Mouse (Mus musculus) heart, embryonic 11.5 days (tissue): ENCODE results near the gene Kcnq1. TPM values are rescaled to one million over a fixed set of nuclear protein-coding genes. Genes with fewer than 3 reads are reported as not detected.

Source experiments
- ATAC-seq: fragments of 200-750 bp; cut with Nextera tagmentation; replicated peaks from 2 replicates; pipeline ENCODE4 v1.8.0; 2017; ENCODE audit warnings: moderate library complexity; ENCODE audit not compliant: insufficient number of reproducible peaks, low FRiP score, low TSS enrichment
- H3K27ac ChIP-seq: fragments of 300-500 bp; sonication (generic); 2 replicates; pipeline ENCODE4 v1.5.1; 2014; ENCODE audit warnings: mild to moderate bottlenecking, low read depth, low read length
- H3K27me3 ChIP-seq: fragments of 300-500 bp; sonication (generic); 2 replicates; pipeline ENCODE4 v1.6.1; 2014; ENCODE audit warnings: mild to moderate bottlenecking, low read length, mixed read lengths; ENCODE audit not compliant: control insufficient read depth, insufficient read depth
- H3K36me3 ChIP-seq: fragments of 300-500 bp; sonication (generic); 2 replicates; pipeline ENCODE4 v1.6.1; 2014; ENCODE audit warnings: mild to moderate bottlenecking, low read length, moderate library complexity, mixed read lengths; ENCODE audit not compliant: control insufficient read depth, insufficient read depth
- H3K4me1 ChIP-seq: fragments of 300-500 bp; sonication (generic); 2 replicates; pipeline ENCODE4 v1.6.1; 2014; ENCODE audit warnings: low read length; ENCODE audit not compliant: control insufficient read depth, insufficient read depth
- H3K4me2 ChIP-seq: fragments of 300-500 bp; sonication (generic); 2 replicates; pipeline ENCODE4 v1.6.1; 2014; ENCODE audit warnings: mild to moderate bottlenecking, moderate library complexity
- H3K4me3 ChIP-seq: fragments of 300-500 bp; sonication (generic); 2 replicates; pipeline ENCODE4 v1.5.1; 2014; ENCODE audit warnings: low read depth, low read length
- H3K9ac ChIP-seq: fragments of 300-500 bp; sonication (generic); 2 replicates; pipeline ENCODE4 v1.6.1; 2014; ENCODE audit warnings: mild to moderate bottlenecking, low read depth, low read length, moderate library complexity
- H3K9me3 ChIP-seq: fragments of 300-500 bp; sonication (generic); replicated peaks from 2 replicates; pipeline ENCODE4 v1.6.1; 2016; ENCODE audit warnings: low read length; ENCODE audit not compliant: control insufficient read depth
- WGBS: fragments of 180-500 bp; shearing (Covaris S2); extraction: QIAGEN DNeasy Blood & Tissue Kit; methylation state at CpG from one replicate; pipeline ENCODE4 v1.1.7; 2014; ENCODE audit not compliant: insufficient replicate concordance; 5-methylcytosine and 5-hydroxymethylcytosine counted together
- polyA plus RNA-seq: library from polyadenylated mRNA; unstranded; fragments of >200 nt; fragmentation: Nextera tagmentation; extraction: Ambion mirVana; gene quantifications from 2 replicates; pipeline ENCODE4 v1.2.1, GENCODE M21; 2014

Kcnq1 gene
- polyA plus RNA-seq, 1 experiment from 2014 or later = 9.2 TPM

DNA sequence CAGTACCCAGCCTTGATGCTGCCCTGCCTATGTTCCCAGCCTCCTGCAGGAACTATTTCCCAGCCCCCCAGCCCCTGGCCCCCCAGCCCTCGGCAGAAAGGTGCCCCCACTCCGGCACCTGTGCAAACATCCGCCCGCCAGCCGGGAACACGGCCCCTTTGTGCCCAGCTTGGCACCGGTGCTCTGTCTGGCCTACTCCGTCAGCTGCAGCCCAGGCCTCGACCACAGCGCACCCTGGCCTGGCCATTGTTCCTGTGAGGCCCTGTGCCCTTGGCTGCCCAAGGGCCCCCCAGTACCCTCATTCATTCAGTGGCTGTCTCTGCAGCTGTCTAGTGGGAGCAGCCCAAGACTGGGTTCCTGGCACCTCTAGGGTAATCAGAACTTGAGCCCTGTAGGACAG, 80.2 kb downstream of the Kcnq1 start:
- no peaks in the 10 kb centered on the region for H3K9me3 ChIP-seq
- H3K27ac ChIP-seq = no peak overlapping the region

DNA sequence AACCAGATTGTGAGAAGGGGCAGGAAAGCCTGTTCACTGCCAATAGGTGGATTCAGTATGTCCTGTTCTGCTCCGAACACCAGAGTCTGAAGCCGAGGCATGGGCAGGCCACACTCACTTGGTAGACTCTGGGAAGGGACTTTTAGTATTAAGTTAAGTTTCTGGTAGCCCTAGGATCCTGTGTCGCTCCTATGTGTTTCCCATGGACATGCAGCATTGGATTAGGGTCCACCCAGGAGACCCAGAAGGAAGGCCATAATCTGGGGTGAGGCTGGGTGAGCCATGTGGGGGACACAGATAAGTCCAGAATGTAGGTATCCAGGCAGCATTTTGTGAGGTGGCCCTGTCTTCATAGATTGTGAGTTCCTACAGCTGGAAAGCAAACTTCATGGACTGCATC, 81.0 kb downstream of the Kcnq1 start:
- Histone ChIP-seq H3K27me3 (no peaks in the 10 kb centered on the region), H3K4me2 (no peak overlapping the region), H3K9me3 (no peaks in the 10 kb centered on the region), H3K27ac (no peak overlapping the region), H3K4me1 (no peaks in the 10 kb centered on the region), H3K9ac (no peak overlapping the region), H3K4me3 (no peak overlapping the region), H3K36me3 (no peaks in the 10 kb centered on the region)
- 81% methylated on average over 3 of the region's 3 CpGs for WGBS
- no peak for ATAC-seq

More for the DNA sequence above, 80.2 kb downstream of the Kcnq1 start:
- ATAC-seq = no peak
- H3K27me3 ChIP-seq = no peaks in the 10 kb centered on the region
- no peak overlapping the region for H3K4me2 ChIP-seq
- H3K4me3 ChIP-seq = no peak overlapping the region
- no peaks in the 10 kb centered on the region for H3K36me3 ChIP-seq
- no peak overlapping the region for H3K9ac ChIP-seq
- H3K4me1 ChIP-seq = no peaks in the 10 kb centered on the region
- 80% methylated on average over 10 of the region's 10 CpGs for WGBS

DNA sequence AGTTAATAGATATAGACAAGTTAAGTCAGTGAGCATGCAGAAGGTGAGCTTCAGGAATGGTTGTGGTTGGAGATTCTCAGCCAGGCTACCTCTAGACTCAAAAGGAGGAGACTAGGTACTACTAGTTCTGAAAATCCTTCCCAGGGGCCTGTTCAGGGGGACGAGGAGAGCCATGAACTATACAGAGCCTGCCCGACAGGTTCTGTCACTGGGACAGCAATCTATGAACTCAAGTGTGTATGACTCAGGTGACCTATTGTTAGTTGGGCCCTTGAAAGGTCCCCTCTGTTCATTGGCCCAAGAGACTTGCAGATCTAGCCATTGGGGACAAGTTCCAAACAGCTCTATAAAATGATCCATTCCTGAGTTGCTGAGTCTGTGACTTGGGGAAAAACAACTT, 82.4 kb downstream of the Kcnq1 start:
- H3K4me3 ChIP-seq = no peak overlapping the region
- no peak overlapping the region for H3K4me2 ChIP-seq
- 74% methylated on average over 2 of the region's 2 CpGs for WGBS
- H3K9me3 ChIP-seq = no peaks in the 10 kb centered on the region
- no peak for ATAC-seq
- H3K4me1 ChIP-seq = no peaks in the 10 kb centered on the region
- H3K9ac ChIP-seq = no peak overlapping the region
- H3K27ac ChIP-seq = no peak overlapping the region
- H3K27me3 ChIP-seq = no peaks in the 10 kb centered on the region
- H3K36me3 ChIP-seq = no peaks in the 10 kb centered on the region

DNA sequence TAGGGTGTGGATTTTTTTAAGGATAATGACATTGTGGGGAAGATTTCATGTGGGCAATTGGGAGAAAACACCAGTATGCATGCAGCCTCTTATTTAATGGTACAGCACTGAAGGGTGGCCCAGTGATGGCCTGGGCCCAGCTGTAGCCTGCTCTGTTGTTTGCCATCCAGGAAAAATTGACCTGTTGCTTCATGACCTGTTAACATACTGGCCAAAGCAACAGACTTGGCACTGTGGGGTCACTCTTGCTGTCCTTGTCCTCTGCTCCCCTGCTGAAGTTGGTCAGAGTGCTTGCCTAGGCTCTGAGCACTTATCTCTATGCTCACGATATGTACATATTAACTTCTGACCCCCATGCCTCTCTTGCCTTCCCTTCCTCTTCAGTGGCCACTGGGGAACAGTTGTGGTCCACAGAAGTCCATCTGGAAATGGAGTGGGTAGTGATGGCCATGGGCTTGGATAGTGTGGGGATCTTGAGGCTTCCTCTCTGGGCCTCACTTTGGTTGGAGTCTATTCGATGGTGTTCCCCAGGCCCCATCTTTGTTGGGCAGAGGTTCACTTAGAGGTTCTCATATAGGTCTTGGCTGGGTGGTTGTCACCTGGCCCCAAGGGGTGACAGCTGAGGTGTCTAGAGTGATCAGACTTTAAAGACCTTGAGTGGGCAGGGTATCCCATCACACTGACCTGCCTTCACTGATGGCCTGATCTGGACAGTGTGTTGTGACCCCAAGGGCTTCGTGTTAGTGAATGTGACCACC, 84.0 kb downstream of the Kcnq1 start:
- Histone ChIP-seq H3K4me2 (no peak overlapping the region), H3K4me1 (no peaks in the 10 kb centered on the region), H3K27me3 (no peaks in the 10 kb centered on the region), H3K9ac (no peak overlapping the region), H3K9me3 (no peaks in the 10 kb centered on the region), H3K27ac (no peak overlapping the region), H3K4me3 (no peak overlapping the region), H3K36me3 (no peaks in the 10 kb centered on the region)
- ATAC-seq = no peak; the same call in 1 of the 2 replicates
- 77% methylated on average over 3 of the region's 3 CpGs for WGBS

DNA sequence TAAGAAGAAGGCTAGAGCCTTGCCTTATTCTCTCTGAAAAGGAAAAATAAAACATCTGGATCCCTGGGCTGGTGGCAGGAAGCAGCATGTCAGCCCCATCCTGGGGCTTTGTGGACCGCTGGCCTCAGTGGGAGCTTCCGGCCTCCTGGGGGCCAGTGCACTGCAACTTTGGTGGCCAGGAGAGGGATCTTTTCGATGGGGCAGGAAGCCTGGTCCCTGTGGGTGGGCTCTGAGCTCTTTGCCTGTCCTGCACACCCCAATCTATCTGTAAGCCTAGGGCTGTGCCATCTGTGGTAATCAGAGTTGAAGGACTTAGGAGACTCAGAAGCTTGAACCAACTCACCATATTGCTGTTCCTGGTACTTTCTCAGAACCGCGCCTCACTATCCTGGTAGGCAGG, 84.7 kb downstream of the Kcnq1 start:
- Histone ChIP-seq H3K4me1 (no peaks in the 10 kb centered on the region), H3K4me3 (no peak overlapping the region), H3K9ac (no peak overlapping the region), H3K36me3 (no peaks in the 10 kb centered on the region), H3K27me3 (no peaks in the 10 kb centered on the region), H3K4me2 (no peak overlapping the region), H3K27ac (no peak overlapping the region), H3K9me3 (no peaks in the 10 kb centered on the region)
- ATAC-seq = no peak
- WGBS = 67% methylated on average over 5 of the region's 5 CpGs

DNA sequence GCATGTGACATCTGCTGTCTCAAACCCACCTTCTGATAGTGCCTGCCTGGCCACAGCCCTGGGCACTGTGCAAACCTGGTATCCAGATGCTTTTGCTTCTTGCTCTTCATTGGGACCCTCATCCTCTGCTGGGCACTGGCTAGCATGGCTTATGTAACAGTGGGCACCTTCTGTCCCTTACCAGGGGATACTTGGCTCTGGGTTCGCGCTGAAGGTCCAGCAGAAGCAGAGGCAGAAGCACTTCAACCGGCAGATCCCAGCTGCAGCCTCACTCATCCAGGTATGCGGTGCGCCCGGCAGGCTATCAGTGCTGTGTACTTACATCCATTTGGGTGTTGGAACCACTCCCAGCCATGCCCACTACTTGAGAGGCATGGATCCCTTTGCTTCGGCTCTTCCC, 86.2 kb downstream of the Kcnq1 start:
- Histone ChIP-seq H3K27me3 (no peaks in the 10 kb centered on the region), H3K9ac (no peak overlapping the region), H3K4me3 (no peak overlapping the region), H3K9me3 (no peaks in the 10 kb centered on the region), H3K27ac (no peak overlapping the region), H3K4me1 (no peaks in the 10 kb centered on the region), H3K36me3 (no peaks in the 10 kb centered on the region), H3K4me2 (no peak overlapping the region)
- 84% methylated on average over 7 of the region's 7 CpGs for WGBS
- no peak for ATAC-seq

DNA sequence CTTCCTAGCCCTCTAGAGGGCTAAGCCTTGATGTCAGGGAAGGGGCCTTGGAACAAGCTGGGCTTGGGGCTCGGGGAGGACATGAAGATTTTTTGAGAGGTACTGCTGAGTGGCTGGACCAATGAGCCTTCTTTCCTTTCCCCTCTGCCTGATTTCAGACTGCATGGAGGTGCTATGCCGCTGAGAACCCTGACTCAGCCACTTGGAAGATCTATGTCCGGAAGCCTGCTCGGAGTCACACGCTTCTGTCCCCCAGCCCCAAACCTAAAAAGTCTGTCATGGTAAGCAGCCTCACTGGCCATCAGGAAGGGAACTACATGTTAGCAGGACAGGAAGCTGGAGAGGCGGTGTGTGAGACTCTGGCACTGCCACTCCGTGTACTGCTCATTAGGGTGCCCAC, 87.9 kb downstream of the Kcnq1 start:
- Histone ChIP-seq H3K36me3 (no peaks in the 10 kb centered on the region), H3K9me3 (no peaks in the 10 kb centered on the region)
- no peak for ATAC-seq

DNA sequence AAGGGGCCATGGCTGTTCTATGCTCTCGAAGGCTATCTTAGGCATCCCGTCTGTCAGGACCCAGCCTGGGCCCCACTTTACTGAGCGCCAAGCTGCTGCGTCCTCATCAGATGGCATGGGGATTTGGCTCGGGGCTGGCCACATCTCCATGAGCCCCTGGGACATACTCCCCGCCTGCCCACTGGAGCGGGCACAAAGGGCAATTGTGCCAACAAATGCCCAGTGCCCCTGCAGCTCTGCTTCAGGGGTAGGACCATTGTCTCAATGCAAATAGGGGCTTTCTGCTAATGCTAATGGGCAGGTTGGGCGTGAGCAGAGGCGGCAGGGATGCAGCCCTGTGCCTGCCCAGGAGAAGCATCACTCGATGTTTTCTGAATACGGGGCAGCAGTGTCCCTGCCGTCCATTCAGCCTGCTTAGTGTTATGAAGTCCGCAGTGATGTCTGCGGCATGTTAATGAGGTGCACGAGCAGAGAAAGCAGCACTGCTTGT, 91.8 kb downstream of the Kcnq1 start:
- Histone ChIP-seq H3K36me3 (no peaks in the 10 kb centered on the region), H3K4me3 (no peak overlapping the region), H3K4me1 (no peaks in the 10 kb centered on the region), H3K9ac (no peak overlapping the region), H3K27me3 (no peaks in the 10 kb centered on the region), H3K4me2 (no peak overlapping the region), H3K9me3 (no peaks in the 10 kb centered on the region), H3K27ac (no peak overlapping the region)
- 66% methylated on average over 15 of the region's 15 CpGs for WGBS
- ATAC-seq = no peak

More for the DNA sequence above, 87.9 kb downstream of the Kcnq1 start:
- H3K4me3 ChIP-seq = no peak overlapping the region
- no peak overlapping the region for H3K9ac ChIP-seq
- no peaks in the 10 kb centered on the region for H3K27me3 ChIP-seq
- no peak overlapping the region for H3K4me2 ChIP-seq
- WGBS = 86% methylated on average over 7 of the region's 7 CpGs
- H3K27ac ChIP-seq = no peak overlapping the region
- H3K4me1 ChIP-seq = no peaks in the 10 kb centered on the region

DNA sequence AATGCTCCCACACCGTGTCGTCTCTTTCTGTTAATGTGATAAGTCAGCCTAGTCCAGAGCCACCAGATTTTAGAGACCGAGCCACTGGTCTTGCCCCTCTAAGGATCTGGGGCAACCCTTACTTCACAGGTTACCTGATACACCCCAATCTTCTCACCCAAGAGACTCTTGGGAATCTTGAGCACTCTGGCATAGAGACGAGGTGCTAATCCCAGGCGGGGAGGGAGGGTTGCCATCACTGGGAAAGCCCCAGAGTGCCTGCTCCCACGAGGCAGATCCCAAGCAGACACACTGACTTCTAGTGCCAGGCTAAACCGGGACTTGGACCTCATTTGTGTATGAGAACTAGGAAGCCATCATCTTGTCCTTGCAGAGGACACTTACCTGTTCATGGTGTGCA, 92.3 kb downstream of the Kcnq1 start:
- ATAC-seq = no peak
- Histone ChIP-seq H3K4me2 (no peak overlapping the region), H3K9me3 (no peaks in the 10 kb centered on the region), H3K4me1 (no peaks in the 10 kb centered on the region), H3K9ac (no peak overlapping the region), H3K27me3 (no peaks in the 10 kb centered on the region), H3K36me3 (no peaks in the 10 kb centered on the region), H3K4me3 (no peak overlapping the region), H3K27ac (no peak overlapping the region)
- 52% methylated on average over 7 of the region's 7 CpGs for WGBS
